ENCODE assay signal across 14 mouse cellular contexts in the genomic region with DNA sequence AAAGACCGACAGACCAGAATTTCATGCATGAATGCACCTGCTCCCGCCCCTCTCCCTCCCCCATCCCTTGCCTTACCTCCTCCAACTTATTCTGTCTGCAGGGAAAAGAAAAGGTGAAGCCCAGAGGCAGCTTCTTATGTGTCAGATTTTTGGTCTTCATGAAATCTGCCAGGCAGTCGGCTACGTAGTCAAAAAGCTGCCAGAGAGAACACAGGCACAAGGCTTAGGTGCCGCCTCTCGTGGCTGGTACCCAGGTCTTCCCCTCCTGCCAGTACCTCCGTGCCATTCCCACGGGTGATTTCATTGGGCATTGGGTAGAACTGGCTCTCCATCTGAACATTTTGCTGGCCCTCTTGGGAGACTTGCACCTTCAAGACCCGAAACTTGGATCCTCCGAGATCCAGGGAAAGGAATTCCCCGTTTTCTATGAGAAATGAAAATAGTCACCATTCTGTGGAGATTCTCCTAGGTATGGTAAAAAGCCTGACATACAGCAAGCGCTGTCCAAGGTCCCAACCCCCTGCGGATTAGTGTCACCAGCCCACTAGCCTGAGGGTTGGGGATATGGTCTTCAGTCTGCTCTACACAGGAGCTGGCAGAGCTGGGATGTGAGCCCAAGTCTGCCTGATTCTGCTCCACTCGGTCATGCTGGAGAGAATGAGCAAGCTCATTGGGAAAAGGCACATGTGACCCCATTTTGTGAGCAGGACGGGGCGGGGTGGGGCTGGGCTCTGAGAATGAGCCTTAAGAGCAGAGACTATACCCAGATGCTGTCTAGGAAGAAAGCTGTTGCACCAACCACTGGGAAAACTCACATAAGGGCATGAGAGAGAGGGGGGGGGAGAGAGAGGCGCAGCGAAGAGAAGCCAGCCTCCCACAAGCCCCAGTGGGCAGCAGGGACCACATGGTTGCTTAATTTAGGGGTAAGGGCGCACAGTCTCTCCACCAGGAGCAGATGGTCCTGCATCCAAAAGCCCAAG. TPM values are rescaled to one million over a fixed set of nuclear protein-coding genes. Genes with fewer than 3 reads are reported as not detected.
DNase-seq lines count a peak whose midpoint lies in the region; ATAC-seq and TF ChIP-seq lines count a peak whose summit lies in the region.
"Had no signal": no experiment of that assay in that cellular context is flagged by ENCODE, and none has a peak within 500 bp of the region (broad histone marks: within the 10 kb centered on the region; RNA-seq: fewer than 3 reads in every experiment).

No protein-coding gene starts in this region.

- no peaks in the 10 kb centered on the region for H3K9me3 ChIP-seq in liver, embryonic 12.5 days (replicated peaks)
- H3K9me3 ChIP-seq: limb, embryonic 13.5 days; megakaryocyte, embryonic 14.5 days had no signal

- no peak overlapping the region for H3ac ChIP-seq in myocyte (ENCODE audit: control insufficient read depth, insufficient read length)

- H3K36me3 ChIP-seq in myocyte (ENCODE audit: control insufficient read depth, insufficient read depth), result no peaks in the 10 kb centered on the region
- 0 out of 2 replicates have a peak, but pooled peaks cover 3% of the 10 kb centered on the region for H3K36me3 ChIP-seq in liver, embryonic 12.5 days
- H3K36me3 ChIP-seq: limb, embryonic 13.5 days had no signal

- H3K27ac ChIP-seq in liver, embryonic 12.5 days, result no peak overlapping the region
- H3K27ac ChIP-seq: limb, embryonic 13.5 days had no signal

- H3K4me2 ChIP-seq in myocyte (ENCODE audit: low read depth), result no peak overlapping the region
- H3K4me2 ChIP-seq in liver, embryonic 12.5 days, result no peak overlapping the region
- H3K4me2 ChIP-seq: limb, embryonic 13.5 days had no signal

- no peak overlapping the region for H3K4me3 ChIP-seq in myocyte
- H3K4me3 ChIP-seq in liver, embryonic 12.5 days, result no peak overlapping the region
- H3K4me3 ChIP-seq: limb, embryonic 13.5 days; megakaryocyte, embryonic 14.5 days had no signal

- peaks cover 30% of the 10 kb centered on the region for H3K27me3 ChIP-seq in myocyte (ENCODE audit: control insufficient read depth, insufficient read depth, insufficient read length)
- peaks cover 24% of the 10 kb centered on the region for H3K27me3 ChIP-seq in liver, embryonic 12.5 days (replicated peaks)

- WGBS in liver, embryonic 12.5 days (ENCODE audit: insufficient replicate concordance), result 52% methylated on average over 19 of the region's 19 CpGs

- no peaks in the 10 kb centered on the region for H3K79me2 ChIP-seq in myocyte (ENCODE audit: control insufficient read depth, insufficient read depth)

- H3K9ac ChIP-seq in liver, embryonic 12.5 days, result no peak overlapping the region
- H3K9ac ChIP-seq: limb, embryonic 13.5 days had no signal

- DNase-seq in frontal cortex, postnatal 14 days (ENCODE audit: low spot score in 2 of 2), result no peak
- DNase-seq in retina, postnatal 1 day, result peak; percentile 70
- DNase-seq in retina, embryonic 14.5 days (ENCODE audit: low spot score), result no peak
- DNase-seq in cerebellum, adult 9-10 months, result peak; percentile 22
- no peak for DNase-seq in heart, postnatal 4 days

- ATAC-seq in frontal cortex, adult (ENCODE audit: low TSS enrichment), result peak; percentile 75
- no peak for ATAC-seq in liver, embryonic 12.5 days
- ATAC-seq: activated CD4-positive, CD25-positive, alpha-beta regulatory T cell, adult 4 months had no signal

- TF ChIP-seq POLR2A in myocyte (IDR thresholded peaks at IDR 0.05; ENCODE audit: insufficient read length, low read depth), result no peak

- H3K4me1 ChIP-seq in liver, embryonic 12.5 days, result peaks cover 22% of the 10 kb centered on the region

TF ChIP-seq in myocyte, 11 proteins besides CTCF, POLR2A, EP300 and RAD21:
- TF ChIP-seq USF1 (IDR thresholded peaks at IDR 0.05; ENCODE audit: low read depth) (no peak), REST (IDR thresholded peaks at IDR 0.05; ENCODE audit: insufficient read depth, insufficient read length) (peak; percentile 63)
TF ChIP-seq in myocyte: peak in this region for 1.

RNA-seq across cellular contexts. Expression of gene Hkdc1, which starts 10.6 kb away (rescaled TPM):
- polyA plus RNA-seq in myocyte (2012; fragmentation: generic; extraction: Trizol), result 0.02 TPM
- not detected for total RNA-seq in heart, postnatal 4 days (2021)
- 6.9 and 7.8 TPM in 2 replicates for polyA plus RNA-seq in liver, embryonic 12.5 days (2016; fragmentation: Nextera tagmentation; extraction: Ambion mirVana)
- total RNA-seq: adrenal gland, postnatal 36 days; gastrocnemius, adult 8-10 months; heart, postnatal 36 days had no signal

RNA-seq across cellular contexts. Expression of gene Hk1, which starts 32.0 kb away (rescaled TPM):
- polyA plus RNA-seq in myocyte (2012; fragmentation: generic; extraction: Trizol), result 103 TPM
- total RNA-seq in heart, postnatal 4 days (2021), result 100 to 1,000 TPM; 235 to 242 TPM
- 130 and 131 TPM in 2 replicates for polyA plus RNA-seq in liver, embryonic 12.5 days (2016; fragmentation: Nextera tagmentation; extraction: Ambion mirVana)

RNA-seq across cellular contexts. Expression of gene 4930507D05Rik, which starts 37.6 kb away (rescaled TPM):
- polyA plus RNA-seq in myocyte (2012; fragmentation: generic; extraction: Trizol), result 0.20 TPM
- total RNA-seq in heart, postnatal 4 days (2021), result under 1 TPM; 0.36 to 0.62 TPM
- polyA plus RNA-seq in liver, embryonic 12.5 days (2016; fragmentation: Nextera tagmentation; extraction: Ambion mirVana), result 0.14 and 0.51 TPM in 2 replicates
- total RNA-seq: gastrocnemius, adult 8-10 months had no signal
- polyA plus RNA-seq: activated CD4-positive, CD25-positive, alpha-beta regulatory T cell, adult 4 months had no signal

RNA-seq across cellular contexts. Expression of gene Supv3l1, which starts 37.8 kb away (rescaled TPM):
- 30.6 TPM for polyA plus RNA-seq in myocyte (2012; fragmentation: generic; extraction: Trizol)
- 10 to 100 TPM; 39.2 to 40.7 TPM for total RNA-seq in heart, postnatal 4 days (2021)
- 25.4 and 30.7 TPM in 2 replicates for polyA plus RNA-seq in liver, embryonic 12.5 days (2016; fragmentation: Nextera tagmentation; extraction: Ambion mirVana)

Comparison
In these comparisons a context has a peak if more than half of its experiments do, and no peak if none do; other contexts are left out.
1. DNase-seq: peak in retina, postnatal 1 day (single experiment) and cerebellum, adult 9-10 months (single experiment); none in frontal cortex, postnatal 14 days (0 of 2), retina, embryonic 14.5 days (single experiment) and heart, postnatal 4 days (single experiment).